Mouse (Mus musculus) gastrocnemius, adult 2 months (tissue): ENCODE results near the gene Dnah14. TPM values are rescaled to one million over a fixed set of nuclear protein-coding genes. Genes with fewer than 3 reads are reported as not detected.

ENCODE experiments used
- DNase-seq: peaks from one replicate; pipeline ENCODE4 v3.0.0; 2022
- H3K27ac ChIP-seq: fragments of 200-600 bp; 2 replicates; pipeline ENCODE4 v1.8.1; 2022; ENCODE audit warnings: mild to moderate bottlenecking
- H3K4me3 ChIP-seq: fragments of 200-600 bp; 2 replicates; pipeline ENCODE4 v1.8.1; 2022; ENCODE audit warnings: mild to moderate bottlenecking, moderate library complexity
- CTCF ChIP-seq: fragments of 200-600 bp; IDR thresholded peaks from 2 replicates; pipeline ENCODE4 v1.8.1; 2022; ENCODE audit warnings: antibody characterized with exemption, mild to moderate bottlenecking, moderate library complexity
- intact Hi-C: fragments of 180-260 bp; cut with DNase I; formaldehyde crosslinking; loops from one replicate; pipeline ENCODE4 v1.15.1; 2025
- total RNA-seq, 2 experiments: library from RNA; stranded (reverse); gene quantifications; 2 replicates each; pipeline ENCODE4 v1.2.3; 2021

The Dnah14 gene
- total RNA-seq, 2 experiments from 2014 or later = not detected

GRCm38 (mm10) chr1:181852466-181852865 is 276.1 kb downstream of the Dnah14 start:
- Histone ChIP-seq H3K27ac (peak overlapping the region; percentile 86), H3K4me3 (peak overlapping the region; percentile 61)
- TF ChIP-seq CTCF = no peak
- DNase-seq = no peak
- intact Hi-C loops = no loop called here

GRCm38 (mm10) chr1:181853081-181853736 is 276.9 kb downstream of the Dnah14 start:
- intact Hi-C loops = no loop called here
- DNase-seq = peak; percentile 44
- Histone ChIP-seq H3K27ac (peak overlapping the region; percentile 86), H3K4me3 (peak overlapping the region; percentile 61)
- no peak for TF ChIP-seq CTCF

GRCm38 (mm10) chr1:181854829-181855228 is 278.5 kb downstream of the Dnah14 start:
- TF ChIP-seq CTCF = no peak
- no peak for DNase-seq
- Histone ChIP-seq H3K27ac (no peak overlapping the region), H3K4me3 (no peak overlapping the region)
- intact Hi-C loops = no loop called here

- TF ChIP-seq CTCF = no peak
- Histone ChIP-seq H3K4me3 (no peak overlapping the region), H3K27ac (no peak overlapping the region)
- DNase-seq = no peak
- intact Hi-C loops = no loop called here
Measured at GRCm38 (mm10) chr1:181856329-181856728, 280.0 kb downstream of the Dnah14 start.

GRCm38 (mm10) chr1:181860659-181861058 is 284.3 kb downstream of the Dnah14 start:
- DNase-seq = peak; percentile 80
- no peak for TF ChIP-seq CTCF
- H3K4me3 ChIP-seq = peak overlapping the region; percentile 15; the same call in 1 of the 2 replicates
- intact Hi-C loops = no loop called here
- peak overlapping the region; percentile 80 for H3K27ac ChIP-seq

GRCm38 (mm10) chr1:181861181-181861902 is 285.0 kb downstream of the Dnah14 start:
- Histone ChIP-seq H3K4me3 (no peak overlapping the region), H3K27ac (peak overlapping the region; percentile 80)
- no peak for TF ChIP-seq CTCF
- intact Hi-C loops = no loop called here
- no peak for DNase-seq

GRCm38 (mm10) chr1:181862676-181863374 is 286.5 kb downstream of the Dnah14 start:
- H3K4me3 ChIP-seq = no peak overlapping the region
- no peak for TF ChIP-seq CTCF
- no peak for DNase-seq
- no peak overlapping the region for H3K27ac ChIP-seq
- intact Hi-C loops = no loop called here

- DNase-seq = no peak
- TF ChIP-seq CTCF = no peak
- no peak overlapping the region for H3K4me3 ChIP-seq
- H3K27ac ChIP-seq = no peak overlapping the region
- intact Hi-C loops = no loop called here
Measured at GRCm38 (mm10) chr1:181863431-181863830, 287.1 kb downstream of the Dnah14 start.

Other genes with a start within 250 kb of the Dnah14 start
- gene Cnih3, start 223.9 kb upstream of the Dnah14 start, total RNA-seq = not detected
- not detected for gene Ccdc121, start 65.1 kb upstream of the Dnah14 start, total RNA-seq